ENCODE assay signal across 16 mouse cellular contexts in the genomic region with DNA sequence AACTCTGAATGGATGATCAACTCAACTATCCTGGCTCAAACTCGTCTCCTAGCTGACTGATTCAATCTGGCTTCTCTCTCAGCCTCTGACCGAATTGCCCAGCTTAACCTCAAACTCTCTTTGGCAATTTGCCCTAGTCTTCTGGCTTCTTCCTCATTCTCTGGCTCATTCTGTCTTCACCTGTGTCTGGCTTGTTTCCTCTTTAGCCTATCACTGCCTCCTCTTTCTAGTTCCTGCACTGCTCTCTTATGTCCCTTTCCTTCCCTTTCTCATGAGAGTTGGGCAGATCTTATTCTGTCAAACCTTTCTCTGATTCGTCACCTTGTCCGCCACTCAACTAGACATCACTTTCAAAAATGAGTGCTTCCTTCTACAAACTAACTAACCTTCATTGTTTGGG. TPM values are rescaled to one million over a fixed set of nuclear protein-coding genes. Genes with fewer than 3 reads are reported as not detected.
DNase-seq lines count a peak whose midpoint lies in the region; ATAC-seq lines count a peak whose summit lies in the region.
"Had no signal": no experiment of that assay in that cellular context is flagged by ENCODE, and none has a peak within 500 bp of the region (broad histone marks: within the 10 kb centered on the region; RNA-seq: fewer than 3 reads in every experiment).

No protein-coding gene starts in this region.

- no peak overlapping the region for H3K27ac ChIP-seq in kidney, embryonic 14.5 days (ENCODE audit: low read depth, low read length)
- H3K27ac ChIP-seq in hindbrain, embryonic 16.5 days (ENCODE audit: low read depth, low read length): no peak overlapping the region
- H3K27ac ChIP-seq: hindbrain, embryonic 15.5 days; limb, embryonic 15.5 days; macrophage; neural tube, embryonic 15.5 days had no signal

- 80% methylated on average over 4 of the region's 4 CpGs for WGBS in kidney, embryonic 14.5 days
- 83% methylated on average over 4 of the region's 4 CpGs for WGBS in hindbrain, embryonic 16.5 days

- no peak overlapping the region for H3K4me3 ChIP-seq in kidney, embryonic 14.5 days (ENCODE audit: low read length)
- no peak overlapping the region for H3K4me3 ChIP-seq in hindbrain, embryonic 16.5 days (ENCODE audit: low read length)
- H3K4me3 ChIP-seq: hindbrain, embryonic 15.5 days; limb, embryonic 15.5 days; neural tube, embryonic 15.5 days had no signal

- H3K4me1 ChIP-seq in kidney, embryonic 14.5 days (ENCODE audit: control insufficient read depth, insufficient read depth, low read length): peaks cover 4% of the 10 kb centered on the region; the same call in 1 of the 2 replicates
- peaks cover 14% of the 10 kb centered on the region for H3K4me1 ChIP-seq in hindbrain, embryonic 16.5 days (ENCODE audit: control insufficient read depth, insufficient read depth, low read depth, low read length)

- H3K9ac ChIP-seq in kidney, embryonic 14.5 days (ENCODE audit: low read depth, low read length): no peak overlapping the region
- no peak overlapping the region for H3K9ac ChIP-seq in hindbrain, embryonic 16.5 days (ENCODE audit: low read depth, low read length)
- H3K9ac ChIP-seq: hindbrain, embryonic 15.5 days; limb, embryonic 15.5 days; neural tube, embryonic 15.5 days had no signal

- no peak overlapping the region for H3K4me2 ChIP-seq in kidney, embryonic 14.5 days (replicated peaks; ENCODE audit: low read depth, low read length)
- no peak overlapping the region for H3K4me2 ChIP-seq in hindbrain, embryonic 16.5 days (ENCODE audit: low read length)
- H3K4me2 ChIP-seq: hindbrain, embryonic 15.5 days; limb, embryonic 15.5 days; neural tube, embryonic 15.5 days had no signal

- DNase-seq in kidney, adult 18-20 months: peak; percentile 21
- DNase-seq in spleen, postnatal 36 days (ENCODE audit: low spot score in 2 of 2): peak; percentile 68 to 73
- DNase-seq in spleen, adult 18-20 months: no peak
- peak; percentile 21 for DNase-seq in adipocyte (ENCODE audit: low spot score)
- no peak for DNase-seq in right cerebral cortex, adult 2 months (ENCODE audit: low spot score in 2 of 2)
- DNase-seq: adrenal gland, postnatal 36 days; cerebellum, adult 8-10 months; right cerebral cortex, postnatal 4 days had no signal

- H3K9me3 ChIP-seq in kidney, embryonic 14.5 days (ENCODE audit: control insufficient read depth, low read length): no peaks in the 10 kb centered on the region
- H3K9me3 ChIP-seq in hindbrain, embryonic 16.5 days (ENCODE audit: control insufficient read depth, low read length): no peaks in the 10 kb centered on the region
- H3K9me3 ChIP-seq: hindbrain, embryonic 15.5 days; limb, embryonic 15.5 days; neural tube, embryonic 15.5 days had no signal

- H3K36me3 ChIP-seq in kidney, embryonic 14.5 days (ENCODE audit: control insufficient read depth, insufficient read depth, low read length): no peaks in the 10 kb centered on the region
- no peaks in the 10 kb centered on the region for H3K36me3 ChIP-seq in hindbrain, embryonic 16.5 days (ENCODE audit: control insufficient read depth, insufficient read depth, low read length)
- H3K36me3 ChIP-seq: hindbrain, embryonic 15.5 days; limb, embryonic 15.5 days; neural tube, embryonic 15.5 days had no signal

- no peaks in the 10 kb centered on the region for H3K27me3 ChIP-seq in kidney, embryonic 14.5 days (ENCODE audit: control insufficient read depth, insufficient read depth, low read length)
- no peaks in the 10 kb centered on the region for H3K27me3 ChIP-seq in hindbrain, embryonic 16.5 days (replicated peaks; ENCODE audit: control insufficient read depth, insufficient read depth, low read length)
- H3K27me3 ChIP-seq: hindbrain, embryonic 15.5 days; limb, embryonic 15.5 days; neural tube, embryonic 15.5 days had no signal

- no peak for ATAC-seq in kidney, embryonic 14.5 days (ENCODE audit: low FRiP score, low TSS enrichment)
- ATAC-seq in neutrophil, adult 5-6 weeks (ENCODE audit: extremely low read depth, insufficient number of reproducible peaks, low FRiP score, poor library complexity, severe bottlenecking): peak; percentile 53
- ATAC-seq in hindbrain, embryonic 16.5 days: no peak
- ATAC-seq: midbrain, embryonic 16.5 days had no signal

RNA-seq across cellular contexts. Expression of gene Snx30, which starts 16.5 kb away (rescaled TPM):
- 7.9 and 12.1 TPM in 2 replicates for polyA plus RNA-seq in kidney, embryonic 14.5 days (2014; fragmentation: Nextera tagmentation; extraction: Ambion mirVana)
- total RNA-seq in neutrophil, adult 5-6 weeks (2017): 71.2 and 76.0 TPM in 2 replicates
- 16.5 and 18.8 TPM in 2 replicates for polyA plus RNA-seq in hindbrain, embryonic 16.5 days (2015; fragmentation: Nextera tagmentation; extraction: Ambion mirVana)

RNA-seq across cellular contexts. Expression of gene Inip, which starts 20.7 kb away (rescaled TPM):
- 55.5 and 69.3 TPM in 2 replicates for polyA plus RNA-seq in kidney, embryonic 14.5 days (2014; fragmentation: Nextera tagmentation; extraction: Ambion mirVana)
- total RNA-seq in neutrophil, adult 5-6 weeks (2017): 30.2 and 44.9 TPM in 2 replicates
- polyA plus RNA-seq in hindbrain, embryonic 16.5 days (2015; fragmentation: Nextera tagmentation; extraction: Ambion mirVana): 46.7 and 50.7 TPM in 2 replicates

Comparison
In these comparisons a context has a peak if more than half of its experiments do, and no peak if none do; other contexts are left out.
1. DNase-seq: peak in kidney, adult 18-20 months (single experiment), spleen, postnatal 36 days (2 of 2) and adipocyte (single experiment); none in spleen, adult 18-20 months (0 of 2) and right cerebral cortex, adult 2 months (0 of 2).